Mouse (Mus musculus) cerebellum, postnatal 36 days (tissue): Measurements from ENCODE around the gene Rnf182.

Experiments used
- DNase-seq, 2 experiments: peaks; one replicate each; pipeline ENCODE4 v3.0.0; 2021 to 2022; ENCODE audit warnings: mixed read lengths in 2 of 2

The Rnf182 gene

GRCm38 (mm10) chr13:43703471-43703870, 88.0 kb downstream of the Rnf182 start:
- DNase-seq = no peak

- no peak for DNase-seq
These were observed 89.1 kb downstream of the Rnf182 start for GRCm38 (mm10) chr13:43704533-43705116.

- DNase-seq = peak; percentile 78 to 83
These were observed 90.9 kb downstream of the Rnf182 start for GRCm38 (mm10) chr13:43706387-43706786.

GRCm38 (mm10) chr13:43709529-43709928, 94.0 kb downstream of the Rnf182 start:
- no peak for DNase-seq

- no peak for DNase-seq
These were observed 96.3 kb downstream of the Rnf182 start for GRCm38 (mm10) chr13:43711708-43712314.

GRCm38 (mm10) chr13:43714741-43715140, 99.2 kb downstream of the Rnf182 start:
- peak in 1 of 2 experiments; percentile 34 for DNase-seq

- peak in 1 of 2 experiments; percentile 39 for DNase-seq
These were observed 100.0 kb downstream of the Rnf182 start for GRCm38 (mm10) chr13:43715466-43715865.

GRCm38 (mm10) chr13:43716514-43717036, 101.1 kb downstream of the Rnf182 start:
- no peak for DNase-seq

- no peak for DNase-seq
These were observed 102.7 kb downstream of the Rnf182 start for GRCm38 (mm10) chr13:43718173-43718572.

GRCm38 (mm10) chr13:43720496-43720895, 105.0 kb downstream of the Rnf182 start:
- DNase-seq = no peak
